Mouse (Mus musculus) intestine, embryonic 16.5 days (tissue): ENCODE results near the gene Adcy1. TPM values are rescaled to one million over a fixed set of nuclear protein-coding genes. Genes with fewer than 3 reads are reported as not detected.

ENCODE experiments used
- ATAC-seq: fragments of 200-750 bp; cut with Nextera tagmentation; 2 replicates; pipeline ENCODE4 v1.8.0; 2017; ENCODE audit warnings: moderate TSS enrichment, moderate library complexity
- H3K27ac ChIP-seq: fragments of 300-500 bp; sonication (generic); 2 replicates; pipeline ENCODE4 v1.5.1; 2014; ENCODE audit warnings: mild to moderate bottlenecking, low read length
- H3K27me3 ChIP-seq: fragments of 300-500 bp; sonication (generic); replicated peaks from 2 replicates; pipeline ENCODE4 v1.6.1; 2014; ENCODE audit warnings: low read length, control low read depth, mixed read lengths; ENCODE audit not compliant: control insufficient read depth, insufficient read depth
- H3K36me3 ChIP-seq: fragments of 300-500 bp; sonication (generic); 2 replicates; pipeline ENCODE4 v1.6.1; 2014; ENCODE audit warnings: low read length, control low read depth; ENCODE audit not compliant: control insufficient read depth, insufficient read depth
- H3K4me1 ChIP-seq: fragments of 300-500 bp; sonication (generic); 2 replicates; pipeline ENCODE4 v1.6.1; 2014; ENCODE audit warnings: low read length, control low read depth, mixed read lengths; ENCODE audit not compliant: control insufficient read depth, insufficient read depth
- H3K4me2 ChIP-seq: fragments of 300-500 bp; sonication (generic); 2 replicates; pipeline ENCODE4 v1.6.1; 2014; ENCODE audit warnings: low read depth, low read length, control low read depth
- H3K4me3 ChIP-seq: fragments of 300-500 bp; sonication (generic); 2 replicates; pipeline ENCODE4 v1.5.1; 2014; ENCODE audit warnings: mild to moderate bottlenecking, low read length
- H3K9ac ChIP-seq: fragments of 300-500 bp; sonication (generic); 2 replicates; pipeline ENCODE4 v1.6.1; 2014; ENCODE audit warnings: low read depth, low read length
- H3K9me3 ChIP-seq: fragments of 300-500 bp; sonication (generic); 2 replicates; pipeline ENCODE4 v1.6.1; 2016; ENCODE audit warnings: low read length, control low read depth; ENCODE audit not compliant: control insufficient read depth
- WGBS: fragments of 180-500 bp; shearing (Covaris S2); extraction: QIAGEN DNeasy Blood & Tissue Kit; methylation state at CpG from one replicate; pipeline ENCODE4 v1.1.7; 2014; 5-methylcytosine and 5-hydroxymethylcytosine counted together
- polyA plus RNA-seq: library from polyadenylated mRNA; unstranded; fragments of >200 nt; fragmentation: Nextera tagmentation; extraction: Ambion mirVana; gene quantifications from 2 replicates; pipeline ENCODE4 v1.2.1, GENCODE M21; 2015

The Adcy1 gene
- polyA plus RNA-seq, 1 experiment from 2014 or later, result 0.68 TPM

DNA sequence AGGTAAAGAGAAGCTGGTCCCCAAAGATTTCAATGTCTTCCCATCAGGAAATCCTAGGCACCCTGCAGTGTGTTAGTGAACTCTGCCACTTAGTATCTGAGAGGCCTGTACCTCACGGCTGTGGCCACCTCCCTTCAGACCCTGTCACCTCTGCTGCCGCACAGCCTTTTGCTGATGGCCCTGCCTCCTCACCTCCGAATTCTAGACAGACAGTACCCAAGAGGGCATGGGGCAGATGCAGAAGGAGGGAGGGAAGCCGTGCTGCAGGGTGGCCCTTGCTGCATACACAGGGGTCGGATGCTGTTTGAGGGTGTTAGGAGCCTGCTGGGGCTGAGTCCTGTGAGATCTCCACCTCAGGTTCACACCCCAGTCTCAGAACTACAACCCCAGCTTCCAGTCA is 2.6 kb downstream of the Adcy1 start:
- H3K4me2 ChIP-seq, result no peak overlapping the region
- H3K27me3 ChIP-seq, result peaks cover 45% of the 10 kb centered on the region
- no peak for ATAC-seq
- peaks cover 13% of the 10 kb centered on the region for H3K4me1 ChIP-seq
- H3K27ac ChIP-seq, result no peak overlapping the region
- no peaks in the 10 kb centered on the region for H3K36me3 ChIP-seq
- no peak overlapping the region for H3K4me3 ChIP-seq
- no peak overlapping the region for H3K9ac ChIP-seq
- H3K9me3 ChIP-seq, result no peaks in the 10 kb centered on the region
- 65% methylated on average over 5 of the region's 5 CpGs for WGBS

DNA sequence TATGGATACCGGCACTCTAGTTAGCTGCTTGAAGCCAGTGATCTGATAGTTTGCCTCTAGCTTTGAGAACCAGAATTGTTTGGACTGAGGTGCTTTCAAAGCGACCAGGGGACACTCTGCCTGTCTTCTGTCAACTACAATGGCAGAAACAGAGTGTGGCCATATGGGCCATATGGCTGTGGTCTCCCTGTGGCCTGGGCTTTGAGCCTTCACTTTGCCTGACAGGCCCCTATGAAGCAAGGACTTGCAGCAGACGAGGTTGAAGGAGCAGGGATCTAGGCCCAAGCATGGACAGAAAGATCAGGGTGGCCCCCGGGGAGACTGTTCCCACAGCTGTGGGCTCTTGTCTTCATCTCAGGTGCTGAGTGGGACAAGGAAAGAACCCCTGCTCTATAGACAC is 4.0 kb downstream of the Adcy1 start:
- Histone ChIP-seq H3K4me2 (no peak overlapping the region), H3K27me3 (peaks cover 37% of the 10 kb centered on the region), H3K9me3 (no peaks in the 10 kb centered on the region), H3K4me1 (peaks cover 13% of the 10 kb centered on the region), H3K4me3 (no peak overlapping the region), H3K36me3 (no peaks in the 10 kb centered on the region), H3K27ac (no peak overlapping the region), H3K9ac (no peak overlapping the region)
- 84% methylated on average over 4 of the region's 4 CpGs for WGBS
- no peak for ATAC-seq

GRCm38 (mm10) chr11:7068479-7069235 is 5.4 kb downstream of the Adcy1 start:
- Histone ChIP-seq H3K36me3 (no peaks in the 10 kb centered on the region), H3K9me3 (no peaks in the 10 kb centered on the region), H3K4me1 (peaks cover 11% of the 10 kb centered on the region; the same call in 1 of the 2 replicates), H3K27me3 (peaks cover 25% of the 10 kb centered on the region), H3K9ac (no peak overlapping the region), H3K27ac (no peak overlapping the region), H3K4me3 (no peak overlapping the region), H3K4me2 (no peak overlapping the region)
- WGBS, result 77% methylated on average over 12 of the region's 12 CpGs
- no peak for ATAC-seq

DNA sequence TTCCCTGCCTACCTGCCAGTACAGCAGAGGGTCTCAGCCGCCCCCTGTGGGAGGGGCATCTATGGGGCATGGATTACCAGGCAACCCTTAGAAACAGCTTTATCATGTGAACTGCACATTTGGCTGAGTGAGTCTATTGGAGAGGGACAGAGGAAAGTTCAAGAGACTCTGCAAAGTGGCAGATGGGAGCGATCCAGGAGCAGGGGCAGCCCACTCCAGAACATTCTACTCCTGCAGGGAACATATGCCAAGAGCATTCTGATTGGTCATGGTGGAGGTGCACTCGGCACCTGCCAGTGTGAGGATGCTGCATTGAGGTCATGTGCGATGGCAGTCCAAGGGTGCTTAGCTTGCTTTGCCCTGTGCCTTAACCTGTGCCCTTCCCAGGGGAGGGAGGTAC is 6.5 kb downstream of the Adcy1 start:
- H3K4me1 ChIP-seq, result 0 out of 2 replicates have a peak, but pooled peaks cover 5% of the 10 kb centered on the region
- no peak overlapping the region for H3K27ac ChIP-seq
- no peak overlapping the region for H3K4me2 ChIP-seq
- H3K9ac ChIP-seq, result no peak overlapping the region
- H3K36me3 ChIP-seq, result no peaks in the 10 kb centered on the region
- peaks cover 14% of the 10 kb centered on the region for H3K27me3 ChIP-seq
- 90% methylated on average over 4 of the region's 4 CpGs for WGBS
- no peak for ATAC-seq
- no peak overlapping the region for H3K4me3 ChIP-seq
- no peaks in the 10 kb centered on the region for H3K9me3 ChIP-seq

- Histone ChIP-seq H3K9me3 (no peaks in the 10 kb centered on the region), H3K27ac (no peak overlapping the region), H3K36me3 (no peaks in the 10 kb centered on the region), H3K27me3 (no peaks in the 10 kb centered on the region), H3K4me1 (no peaks in the 10 kb centered on the region), H3K4me2 (no peak overlapping the region), H3K9ac (no peak overlapping the region), H3K4me3 (no peak overlapping the region)
- ATAC-seq, result no peak
- 79% methylated on average over 6 of the region's 6 CpGs for WGBS
These were observed 8.3 kb downstream of the Adcy1 start for GRCm38 (mm10) chr11:7071617-7072016.

DNA sequence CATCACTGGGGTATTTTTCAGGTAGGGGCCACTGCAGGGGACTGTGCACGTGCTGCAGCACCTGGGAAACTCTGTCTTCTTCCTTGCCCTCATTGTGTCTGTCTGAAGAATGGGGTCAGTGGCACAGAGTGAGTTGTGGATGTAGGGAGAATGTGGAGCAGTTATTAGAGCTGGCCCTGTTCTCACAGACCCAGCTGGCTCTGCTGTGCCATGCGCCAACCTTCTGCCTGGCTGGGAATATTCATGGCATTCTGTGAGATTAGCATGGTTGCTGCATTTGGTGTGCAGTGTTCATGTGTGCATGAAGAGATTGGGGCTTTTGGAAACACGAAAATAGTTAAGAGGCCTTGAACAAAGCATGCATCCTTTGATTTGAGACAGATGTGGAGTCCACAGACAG is 10.3 kb downstream of the Adcy1 start:
- ATAC-seq, result no peak
- H3K9ac ChIP-seq, result no peak overlapping the region
- no peaks in the 10 kb centered on the region for H3K9me3 ChIP-seq
- H3K27me3 ChIP-seq, result no peaks in the 10 kb centered on the region
- 83% methylated on average over 3 of the region's 3 CpGs for WGBS
- no peaks in the 10 kb centered on the region for H3K4me1 ChIP-seq
- no peak overlapping the region for H3K4me2 ChIP-seq
- no peak overlapping the region for H3K4me3 ChIP-seq
- H3K36me3 ChIP-seq, result no peaks in the 10 kb centered on the region
- H3K27ac ChIP-seq, result no peak overlapping the region

DNA sequence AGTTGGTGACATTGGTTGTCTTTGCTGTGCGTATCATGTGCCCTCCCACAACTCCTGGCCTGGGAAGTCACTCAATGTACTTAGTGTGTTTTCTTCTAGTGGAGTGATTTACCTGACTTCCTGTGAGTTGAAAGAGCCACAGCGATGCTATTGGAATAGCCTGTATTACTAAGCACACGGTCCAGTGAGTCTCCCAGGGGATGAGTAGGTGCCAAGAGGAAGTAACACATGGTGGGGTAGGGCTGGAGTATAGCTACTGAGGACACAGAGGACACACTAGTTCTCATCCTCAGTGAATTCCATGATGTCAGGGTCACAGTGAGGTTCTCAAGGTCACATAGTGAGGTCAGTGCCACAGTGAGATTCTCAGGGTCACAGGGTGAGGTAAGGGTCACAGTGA is 13.2 kb downstream of the Adcy1 start:
- Histone ChIP-seq H3K4me1 (no peaks in the 10 kb centered on the region), H3K27ac (no peak overlapping the region), H3K4me2 (no peak overlapping the region), H3K27me3 (no peaks in the 10 kb centered on the region), H3K9me3 (no peaks in the 10 kb centered on the region), H3K36me3 (no peaks in the 10 kb centered on the region), H3K4me3 (no peak overlapping the region), H3K9ac (no peak overlapping the region)
- no peak for ATAC-seq
- WGBS, result 78% methylated on average over 3 of the region's 3 CpGs

DNA sequence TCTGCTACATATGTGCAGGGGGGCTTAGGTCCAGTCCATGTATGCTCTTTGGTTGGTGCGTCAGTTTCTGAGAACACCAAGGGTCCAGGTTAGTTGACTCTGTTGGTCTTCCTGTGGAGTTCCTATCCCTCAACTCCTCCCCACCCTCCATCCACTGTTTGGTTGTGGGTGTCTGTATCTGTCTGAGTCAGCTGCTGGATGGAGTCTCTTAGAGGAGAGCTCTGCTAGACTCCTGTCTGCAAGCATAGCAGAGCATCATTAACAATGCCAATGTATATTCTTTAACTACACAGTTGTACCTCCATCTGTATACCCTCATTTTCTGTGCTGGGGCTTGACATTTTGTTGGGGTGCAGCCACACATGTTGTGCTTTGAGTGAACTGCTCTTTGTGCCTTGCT is 18.6 kb downstream of the Adcy1 start:
- H3K27ac ChIP-seq, result no peak overlapping the region
- H3K9ac ChIP-seq, result no peak overlapping the region
- no peak overlapping the region for H3K4me3 ChIP-seq
- no peak for ATAC-seq
- no peaks in the 10 kb centered on the region for H3K9me3 ChIP-seq
- 80% methylated on average over 1 of the region's 1 CpGs for WGBS
- no peaks in the 10 kb centered on the region for H3K36me3 ChIP-seq
- H3K27me3 ChIP-seq, result no peaks in the 10 kb centered on the region
- no peaks in the 10 kb centered on the region for H3K4me1 ChIP-seq
- no peak overlapping the region for H3K4me2 ChIP-seq

DNA sequence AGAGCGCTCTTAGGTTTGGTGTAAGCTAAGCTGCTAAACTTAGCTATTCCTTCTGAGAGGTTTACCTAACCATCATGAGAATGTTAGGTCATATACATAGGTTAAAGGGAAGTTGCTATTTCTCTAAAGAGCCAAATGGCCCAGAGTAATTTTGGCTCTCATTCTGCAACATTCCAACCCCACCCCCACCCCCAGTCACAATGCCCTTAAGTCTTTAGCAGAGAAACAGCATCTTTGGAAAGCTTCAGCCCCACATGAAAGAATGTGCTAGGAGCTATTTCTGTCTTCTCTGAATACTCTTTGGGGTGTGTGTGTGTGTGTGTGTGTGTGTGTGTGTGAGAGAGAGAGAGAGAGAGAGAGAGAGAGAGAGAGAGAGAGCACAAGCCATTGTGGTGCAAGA is 20.6 kb downstream of the Adcy1 start:
- Histone ChIP-seq H3K4me1 (no peaks in the 10 kb centered on the region), H3K9ac (no peak overlapping the region), H3K4me3 (no peak overlapping the region), H3K36me3 (no peaks in the 10 kb centered on the region), H3K4me2 (no peak overlapping the region), H3K27me3 (no peaks in the 10 kb centered on the region), H3K27ac (no peak overlapping the region), H3K9me3 (no peaks in the 10 kb centered on the region)
- WGBS, result 88% methylated on average over 1 of the region's 1 CpGs
- ATAC-seq, result no peak

DNA sequence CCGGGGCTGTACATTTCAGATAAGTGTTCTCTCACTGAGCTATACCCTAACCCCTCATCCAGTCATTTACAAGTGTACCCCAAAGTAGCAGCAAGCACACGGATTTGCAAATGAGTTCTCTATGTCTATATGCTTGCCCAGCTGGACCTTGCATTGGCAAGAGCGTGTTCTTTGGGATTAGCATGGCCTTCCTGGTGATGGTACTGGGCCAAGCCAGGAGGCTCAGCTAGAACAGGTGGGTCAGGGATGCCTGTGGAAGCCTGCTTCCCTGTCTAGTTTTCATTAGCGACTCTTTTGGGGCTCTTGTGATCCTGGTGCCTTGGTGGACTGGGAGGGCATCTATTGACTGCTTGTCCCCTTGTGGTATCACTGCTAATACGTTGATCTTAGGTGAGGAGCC is 21.9 kb downstream of the Adcy1 start:
- Histone ChIP-seq H3K27me3 (no peaks in the 10 kb centered on the region), H3K4me2 (no peak overlapping the region), H3K9me3 (no peaks in the 10 kb centered on the region), H3K4me3 (no peak overlapping the region), H3K27ac (no peak overlapping the region), H3K36me3 (no peaks in the 10 kb centered on the region), H3K4me1 (no peaks in the 10 kb centered on the region), H3K9ac (no peak overlapping the region)
- WGBS, result 82% methylated on average over 5 of the region's 5 CpGs
- ATAC-seq, result no peak
